Mouse (Mus musculus) heart, adult 11 months (tissue): ENCODE measurements at regions not wholly inside any gene's neighbourhood (a gene's known extent, or its start where the extent isn't known, plus 50 kb on each side); places are given as distances from the start of the nearest gene placed in this dataset.

Source experiments
- DNase-seq: peaks from one replicate; pipeline ENCODE4 v3.0.0; 2022

- DNase-seq: no peak
Measured at GRCm38 (mm10) chr10:48663300-48663699, 1125.3 kb downstream of the Grik2 start.

DNA sequence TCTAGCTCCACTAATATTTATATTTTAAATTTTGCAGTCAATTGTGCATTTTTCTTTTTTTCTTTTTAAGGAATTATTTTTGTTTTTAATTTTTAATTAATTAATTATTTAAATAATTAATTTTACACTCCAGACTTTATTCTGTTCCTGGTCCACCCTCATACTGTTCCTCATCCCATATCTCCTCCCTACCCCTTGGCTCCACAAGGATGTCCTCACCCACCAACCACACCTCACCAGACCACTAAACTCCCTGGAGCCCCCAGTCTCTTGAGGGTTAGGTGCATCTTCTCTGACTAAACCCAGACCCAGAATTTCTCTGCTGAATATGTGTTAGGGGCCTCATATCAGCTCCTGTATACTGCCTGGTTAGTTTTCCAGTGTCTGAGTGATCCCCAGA, 1142.8 kb downstream of the Grik2 start:
- DNase-seq: peak; percentile 71
